Mouse (Mus musculus): ENCODE measurements around the gene Abt1. TPM values are rescaled to one million over a fixed set of nuclear protein-coding genes. Genes with fewer than 3 reads are reported as not detected.
"Not testable (repeated sequence)": the region's sequence is repeated elsewhere in the genome, so short reads cannot be mapped to it uniquely, and the experiment has no call there.

Abt1 gene
- polyA plus RNA-seq, 1 experiment from 2014 or later: 9.9 TPM

DNA sequence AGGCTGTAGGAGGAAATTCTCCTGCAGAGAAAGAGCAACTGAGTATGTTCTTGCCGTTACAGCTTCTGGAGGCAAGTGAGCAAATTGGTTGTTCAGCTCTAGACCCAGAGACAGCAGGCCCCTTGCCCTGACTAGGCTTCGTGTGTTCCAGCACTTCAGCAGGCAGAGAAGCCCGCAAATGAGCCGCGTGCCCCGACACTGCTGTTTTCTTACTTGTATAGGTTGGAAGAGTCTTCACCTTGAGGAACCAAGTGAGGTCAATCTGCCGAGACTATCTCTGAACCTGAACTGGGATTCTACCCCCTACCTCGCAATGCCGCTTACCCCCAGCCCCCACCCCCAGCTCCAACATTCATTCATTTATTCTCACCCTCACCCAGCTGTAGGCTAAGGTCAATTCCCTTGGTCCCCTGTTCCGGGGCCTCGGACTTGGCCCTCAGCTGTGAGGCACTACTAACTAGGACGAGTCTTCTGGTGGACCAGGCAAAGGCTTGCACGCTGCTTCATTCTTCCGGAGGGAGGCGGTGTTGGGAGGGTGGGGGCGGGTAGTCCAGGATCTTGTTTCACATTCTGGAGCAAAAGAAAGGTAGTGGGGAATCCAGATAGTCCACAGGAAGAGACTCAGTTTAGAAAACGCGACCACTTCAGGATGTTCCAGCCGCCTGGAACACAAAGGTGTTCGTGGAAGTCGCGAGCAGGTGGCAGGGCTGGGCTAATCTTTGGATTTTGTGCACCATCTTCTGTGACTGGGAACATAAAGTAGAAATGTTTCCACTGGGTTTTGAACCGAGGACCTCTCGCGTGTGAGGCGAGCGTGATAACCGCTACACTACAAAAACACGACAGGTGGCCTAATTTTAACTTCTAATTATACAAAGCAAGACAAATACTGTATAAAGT, 12.1 kb downstream of the Abt1 start:
- H3K4me3 ChIP-seq: peak overlapping the region; percentile 39
- no peak overlapping the region for H3K27ac ChIP-seq
- no peaks in the 10 kb centered on the region for H3K36me3 ChIP-seq
- peaks cover 15% of the 10 kb centered on the region for H3K4me1 ChIP-seq (replicated peaks)
- H3K9ac ChIP-seq: peak overlapping the region; percentile 40; the same call in 1 of the 2 replicates
- H3K9me3 ChIP-seq: no peaks in the 10 kb centered on the region
- WGBS: 6% methylated on average over 29 of the region's 29 CpGs
- H3K4me2 ChIP-seq: peak overlapping the region; percentile 56
- H3K27me3 ChIP-seq: peaks cover 49% of the 10 kb centered on the region
- no peak for ATAC-seq (ENCODE audit: low FRiP score)

GRCm38 (mm10) chr13:23410632-23411031, 13.0 kb downstream of the Abt1 start:
- peaks cover 53% of the 10 kb centered on the region for H3K27me3 ChIP-seq
- 69% methylated on average over 9 of the region's 9 CpGs for WGBS
- no peak overlapping the region for H3K9ac ChIP-seq
- H3K36me3 ChIP-seq: no peaks in the 10 kb centered on the region
- H3K4me3 ChIP-seq: no peak overlapping the region
- H3K27ac ChIP-seq: no peak overlapping the region
- H3K4me2 ChIP-seq: no peak overlapping the region
- H3K9me3 ChIP-seq: no peaks in the 10 kb centered on the region
- H3K4me1 ChIP-seq (replicated peaks): peaks cover 15% of the 10 kb centered on the region
- no peak for ATAC-seq (ENCODE audit: low FRiP score)

DNA sequence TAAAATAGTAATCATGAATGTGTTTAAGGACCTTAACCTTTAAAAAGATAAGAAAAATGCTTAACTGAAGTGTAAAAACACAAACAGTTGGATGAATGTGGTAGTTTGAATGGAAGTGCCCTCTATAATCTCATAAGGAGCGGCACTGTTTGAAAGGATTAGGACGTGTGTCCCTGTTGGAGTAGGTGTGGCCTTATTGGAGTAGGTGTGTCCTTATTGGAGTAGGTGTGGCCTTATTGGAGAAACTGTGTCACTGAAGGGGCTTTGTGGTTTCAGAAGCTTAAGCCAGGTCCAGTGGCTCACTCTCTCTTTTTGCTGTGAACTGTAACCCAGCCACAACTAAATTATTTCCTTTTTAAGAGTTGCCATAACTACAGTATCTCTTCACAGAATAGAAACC, 21.0 kb downstream of the Abt1 start:
- ATAC-seq (ENCODE audit: low FRiP score): no peak
- no peak overlapping the region for H3K4me2 ChIP-seq
- H3K27ac ChIP-seq: no peak overlapping the region
- H3K4me1 ChIP-seq (replicated peaks): peaks cover 6% of the 10 kb centered on the region
- no peak overlapping the region for H3K4me3 ChIP-seq
- WGBS: 4% methylated on average over 2 of the region's 2 CpGs
- peaks cover 39% of the 10 kb centered on the region for H3K27me3 ChIP-seq
- no peaks in the 10 kb centered on the region for H3K9me3 ChIP-seq
- H3K36me3 ChIP-seq: no peaks in the 10 kb centered on the region
- H3K9ac ChIP-seq: no peak overlapping the region

GRCm38 (mm10) chr13:23401683-23402527, 21.8 kb downstream of the Abt1 start:
- Histone ChIP-seq H3K4me3 (peak overlapping the region; percentile 34), H3K4me2 (peak overlapping the region; percentile 54), H3K27me3 (peaks cover 46% of the 10 kb centered on the region), H3K9me3 (no peaks in the 10 kb centered on the region), H3K36me3 (no peaks in the 10 kb centered on the region), H3K4me1 (replicated peaks) (peaks cover 6% of the 10 kb centered on the region), H3K9ac (peak overlapping the region; percentile 53), H3K27ac (no peak overlapping the region)
- 1% methylated on average over 19 of the region's 19 CpGs for WGBS
- peak; percentile 83 for ATAC-seq (ENCODE audit: low FRiP score)

GRCm38 (mm10) chr13:23400771-23401682, 22.6 kb downstream of the Abt1 start:
- peak overlapping the region; percentile 54; the same call in 1 of the 2 replicates for H3K4me2 ChIP-seq
- no peak overlapping the region for H3K27ac ChIP-seq
- no peaks in the 10 kb centered on the region for H3K36me3 ChIP-seq
- H3K9ac ChIP-seq: no peak overlapping the region
- WGBS: 5% methylated on average over 24 of the region's 24 CpGs
- no peaks in the 10 kb centered on the region for H3K9me3 ChIP-seq
- no peak for ATAC-seq (ENCODE audit: low FRiP score)
- peak overlapping the region; percentile 34 for H3K4me3 ChIP-seq
- H3K27me3 ChIP-seq: peaks cover 49% of the 10 kb centered on the region
- H3K4me1 ChIP-seq (replicated peaks): peaks cover 11% of the 10 kb centered on the region

- not testable (repeated sequence) for H3K36me3 ChIP-seq; H3K9ac ChIP-seq; H3K9me3 ChIP-seq; H3K27ac ChIP-seq; ATAC-seq (ENCODE audit: low FRiP score)
- Histone ChIP-seq H3K4me3 (0 out of 2 replicates have a peak overlapping the region, but pooled peaks have one; percentile 43), H3K4me2 (peak overlapping the region; percentile 66; the same call in 1 of the 2 replicates), H3K27me3 (peaks cover 72% of the 10 kb centered on the region), H3K4me1 (replicated peaks) (peaks cover 15% of the 10 kb centered on the region)
- 7% methylated on average over 14 of the region's 14 CpGs for WGBS
Measured at GRCm38 (mm10) chr13:23396913-23397312, 26.8 kb downstream of the Abt1 start.

- ATAC-seq (ENCODE audit: low FRiP score): peak; percentile 49; the same call in 1 of the 2 replicates
Measured at GRCm38 (mm10) chr13:23396246-23396703, 27.4 kb downstream of the Abt1 start.

GRCm38 (mm10) chr13:23395301-23396245, 28.1 kb downstream of the Abt1 start:
- Histone ChIP-seq H3K4me3 (peak overlapping the region; percentile 43), H3K27ac (no peak overlapping the region), H3K9ac (peak overlapping the region; percentile 3), H3K36me3 (no peaks in the 10 kb centered on the region), H3K4me1 (replicated peaks) (peaks cover 12% of the 10 kb centered on the region), H3K4me2 (peak overlapping the region; percentile 66), H3K9me3 (no peaks in the 10 kb centered on the region), H3K27me3 (peaks cover 77% of the 10 kb centered on the region)
- WGBS: 4% methylated on average over 43 of the region's 43 CpGs
- no peak for ATAC-seq (ENCODE audit: low FRiP score)

More at GRCm38 (mm10) chr13:23396246-23396703, 27.4 kb downstream of the Abt1 start:
- H3K9ac ChIP-seq: peak overlapping the region; percentile 3
- H3K4me1 ChIP-seq (replicated peaks): peaks cover 12% of the 10 kb centered on the region
- peak overlapping the region; percentile 43 for H3K4me3 ChIP-seq
- no peak overlapping the region for H3K27ac ChIP-seq
- H3K36me3 ChIP-seq: no peaks in the 10 kb centered on the region
- WGBS: under 1% methylated on average over 31 of the region's 31 CpGs
- H3K27me3 ChIP-seq: peaks cover 76% of the 10 kb centered on the region
- no peaks in the 10 kb centered on the region for H3K9me3 ChIP-seq
- H3K4me2 ChIP-seq: peak overlapping the region; percentile 66

DNA sequence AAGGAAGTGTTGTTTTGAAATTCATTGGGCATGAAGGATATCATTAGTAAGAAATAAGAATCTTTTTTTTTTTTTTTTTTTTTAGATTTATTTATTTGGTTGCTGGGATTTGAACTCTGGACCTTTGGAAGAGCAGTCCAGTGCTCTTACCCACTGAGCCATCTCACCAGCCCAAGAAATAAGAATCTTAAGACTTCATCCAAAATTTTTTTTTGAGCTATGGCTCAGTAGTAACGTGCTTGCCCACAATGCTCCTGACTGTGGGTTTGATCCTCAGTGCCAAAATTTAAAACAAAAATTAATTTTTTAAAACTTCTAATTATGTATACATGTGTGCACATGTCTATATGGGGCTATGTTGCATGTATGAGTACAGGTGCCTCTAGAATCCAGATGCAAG, 36.1 kb downstream of the Abt1 start:
- WGBS: 79% methylated on average over 1 of the region's 1 CpGs
- H3K27me3 ChIP-seq: peaks cover 9% of the 10 kb centered on the region
- no peaks in the 10 kb centered on the region for H3K9me3 ChIP-seq
- no peak overlapping the region for H3K27ac ChIP-seq
- H3K4me3 ChIP-seq: no peak overlapping the region
- no peak for ATAC-seq (ENCODE audit: low FRiP score)
- no peak overlapping the region for H3K4me2 ChIP-seq
- H3K36me3 ChIP-seq: no peaks in the 10 kb centered on the region
- H3K9ac ChIP-seq: no peak overlapping the region
- no peaks in the 10 kb centered on the region for H3K4me1 ChIP-seq (replicated peaks)

GRCm38 (mm10) chr13:23383127-23383526, 40.5 kb downstream of the Abt1 start:
- H3K4me3 ChIP-seq: no peak overlapping the region
- no peaks in the 10 kb centered on the region for H3K9me3 ChIP-seq
- no peaks in the 10 kb centered on the region for H3K27me3 ChIP-seq
- ATAC-seq (ENCODE audit: low FRiP score): no peak
- H3K36me3 ChIP-seq: no peaks in the 10 kb centered on the region
- no peak overlapping the region for H3K27ac ChIP-seq
- no peak overlapping the region for H3K4me2 ChIP-seq
- H3K9ac ChIP-seq: no peak overlapping the region
- 76% methylated on average over 1 of the region's 1 CpGs for WGBS
- H3K4me1 ChIP-seq (replicated peaks): no peaks in the 10 kb centered on the region

All from hindbrain, embryonic 13.5 days (tissue).